Mouse (Mus musculus): ENCODE measurements around the gene 4931428F04Rik.
"Not testable (repeated sequence)": the region's sequence is repeated elsewhere in the genome, so short reads cannot be mapped to it uniquely, and the experiment has no call there.

The 4931428F04Rik gene

GRCm38 (mm10) chr8:105261326-105261980 is 28.2 kb downstream of the 4931428F04Rik start:
- no peak for DNase-seq (ENCODE audit: low read depth, low spot score)

DNA sequence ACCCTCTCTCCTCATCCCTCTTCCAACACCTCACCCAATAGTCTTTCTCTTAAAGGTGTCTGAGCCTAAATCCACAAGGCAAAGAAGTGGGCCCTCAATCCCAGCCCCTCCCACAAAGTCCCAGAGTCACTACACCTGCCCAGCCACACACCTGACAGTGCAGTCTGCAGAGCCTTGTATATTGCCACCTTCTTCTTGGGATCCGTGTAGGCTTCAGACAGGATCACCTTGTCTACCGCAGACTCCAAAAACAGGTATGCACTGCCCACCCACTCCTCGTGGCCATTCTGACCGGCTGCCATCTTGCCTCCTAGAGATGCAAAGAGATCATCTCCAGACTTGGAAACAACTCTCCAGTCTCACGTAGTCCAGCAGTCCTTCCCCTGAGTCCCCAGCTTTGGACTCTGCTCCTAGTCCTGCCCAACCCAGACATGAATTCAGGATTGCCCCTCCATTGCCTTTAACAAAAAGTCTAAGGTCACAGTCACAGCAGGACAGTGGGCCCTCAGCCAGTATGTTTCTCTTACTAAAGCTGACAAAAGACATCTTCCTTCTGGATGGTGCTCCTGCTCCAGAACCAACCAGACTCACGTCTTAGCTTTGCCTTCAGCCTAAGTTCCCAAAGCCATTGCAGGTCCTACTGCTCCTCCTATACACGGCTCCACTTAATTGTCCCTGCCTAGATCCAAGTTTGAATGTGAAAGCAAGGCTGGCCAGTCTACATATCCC is 29.1 kb downstream of the 4931428F04Rik start:
- DNase-seq (ENCODE audit: low read depth, low spot score): no peak

GRCm38 (mm10) chr8:105259721-105260320 is 29.8 kb downstream of the 4931428F04Rik start:
- no peak for DNase-seq (ENCODE audit: low read depth, low spot score)

DNA sequence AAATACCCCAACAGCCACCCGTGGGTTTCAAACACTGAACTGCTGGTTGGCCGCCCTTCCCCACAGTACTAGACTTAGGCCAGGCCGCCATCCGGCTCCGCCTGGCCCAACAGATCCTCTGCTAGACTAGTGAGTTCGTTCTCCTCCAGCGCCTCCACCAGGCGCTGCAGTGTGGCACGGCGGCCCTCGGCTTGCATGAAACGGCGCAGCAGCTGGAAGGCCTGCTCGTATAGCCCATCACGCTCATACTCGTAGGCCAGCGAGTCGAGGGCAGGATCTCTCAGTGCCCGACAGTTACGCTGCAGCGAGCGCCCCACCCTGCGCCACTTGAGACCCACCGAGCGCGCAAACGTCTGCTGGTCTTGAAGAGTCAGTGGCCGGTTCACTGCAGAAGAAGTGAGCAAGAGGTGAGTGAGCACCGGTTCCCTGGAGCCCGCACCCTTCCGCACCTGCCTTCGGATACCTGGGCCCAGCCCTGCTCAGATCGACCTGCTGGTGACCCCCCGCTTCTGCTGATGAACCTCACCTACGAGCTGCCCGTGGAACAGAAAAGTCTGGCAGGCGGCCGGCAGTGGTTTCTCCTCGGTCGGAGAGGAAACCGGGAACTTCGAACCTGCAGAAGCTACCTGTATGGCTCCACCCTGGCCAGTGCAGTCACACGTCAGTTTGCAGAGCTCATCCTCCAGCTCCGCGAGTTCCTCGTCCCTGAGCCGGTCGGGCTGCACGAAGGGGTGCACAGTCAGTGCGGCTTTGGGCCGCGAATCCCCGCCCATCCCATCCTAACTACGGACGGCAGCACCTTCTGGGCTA is 30.5 kb downstream of the 4931428F04Rik start:
- DNase-seq (ENCODE audit: low read depth, low spot score): no peak

DNA sequence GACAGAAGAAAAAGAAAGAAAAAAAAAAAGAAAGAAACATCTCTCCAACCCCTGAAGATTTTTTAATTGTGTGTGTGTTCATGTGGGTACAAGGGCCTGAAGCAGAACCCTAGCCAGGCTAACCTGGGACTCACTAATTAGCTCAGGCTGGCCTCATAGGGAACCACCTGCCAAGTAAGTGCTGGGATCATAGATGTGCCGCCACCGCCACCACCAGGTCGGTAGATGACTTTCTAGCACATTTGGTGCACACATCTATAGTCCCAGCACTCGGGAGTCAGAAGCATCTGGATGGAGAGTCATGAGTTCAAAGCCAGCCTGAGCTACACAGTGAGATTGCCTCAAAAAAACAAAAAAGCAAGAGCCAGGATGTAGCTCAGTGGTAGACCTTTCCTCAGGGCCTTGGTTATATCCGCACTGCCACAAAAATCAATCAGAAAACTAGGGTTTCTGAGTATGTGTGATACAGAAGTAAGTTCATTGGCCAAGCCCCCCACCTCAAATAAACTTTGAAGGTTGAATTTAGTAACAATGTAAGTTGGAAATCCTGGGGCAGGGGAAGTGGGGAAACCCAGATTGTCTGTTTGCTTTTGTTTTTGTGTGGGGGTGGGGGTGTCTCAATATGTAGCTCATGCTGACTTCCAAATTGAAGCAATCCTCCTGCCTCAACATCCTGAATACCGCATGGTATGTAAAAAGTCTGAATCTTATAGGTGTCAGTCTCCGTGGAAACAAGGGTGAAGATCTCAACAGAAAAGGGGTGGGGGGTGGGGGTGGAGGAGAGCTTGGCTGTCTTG is 32.1 kb downstream of the 4931428F04Rik start:
- DNase-seq (ENCODE audit: low read depth, low spot score): no peak

DNA sequence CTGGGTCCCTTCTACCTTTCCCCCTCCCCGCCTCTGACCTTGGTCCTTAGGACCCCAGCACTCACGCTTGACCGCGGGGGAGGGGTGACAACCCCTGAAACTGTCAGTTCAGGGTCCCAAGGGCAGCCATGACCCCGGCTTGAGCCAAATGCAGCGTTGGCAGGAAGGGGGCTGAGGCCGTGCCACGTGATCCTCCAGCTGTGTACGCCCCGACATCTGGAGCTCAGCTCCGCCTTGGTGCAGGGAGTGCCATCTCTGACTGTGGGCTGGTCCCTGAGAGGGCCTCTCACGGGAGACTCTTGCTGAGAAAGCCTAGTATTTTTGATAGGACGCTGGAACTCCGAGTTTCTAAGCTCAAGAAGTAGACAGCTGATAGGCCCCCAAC is 34.7 kb downstream of the 4931428F04Rik start, which contains the start of gene B3gnt9:
Gene B3gnt9 (minus strand): TSS at position 188 of the 385 bp plus-strand sequence.
- DNase-seq (ENCODE audit: low read depth, low spot score): no peak

DNA sequence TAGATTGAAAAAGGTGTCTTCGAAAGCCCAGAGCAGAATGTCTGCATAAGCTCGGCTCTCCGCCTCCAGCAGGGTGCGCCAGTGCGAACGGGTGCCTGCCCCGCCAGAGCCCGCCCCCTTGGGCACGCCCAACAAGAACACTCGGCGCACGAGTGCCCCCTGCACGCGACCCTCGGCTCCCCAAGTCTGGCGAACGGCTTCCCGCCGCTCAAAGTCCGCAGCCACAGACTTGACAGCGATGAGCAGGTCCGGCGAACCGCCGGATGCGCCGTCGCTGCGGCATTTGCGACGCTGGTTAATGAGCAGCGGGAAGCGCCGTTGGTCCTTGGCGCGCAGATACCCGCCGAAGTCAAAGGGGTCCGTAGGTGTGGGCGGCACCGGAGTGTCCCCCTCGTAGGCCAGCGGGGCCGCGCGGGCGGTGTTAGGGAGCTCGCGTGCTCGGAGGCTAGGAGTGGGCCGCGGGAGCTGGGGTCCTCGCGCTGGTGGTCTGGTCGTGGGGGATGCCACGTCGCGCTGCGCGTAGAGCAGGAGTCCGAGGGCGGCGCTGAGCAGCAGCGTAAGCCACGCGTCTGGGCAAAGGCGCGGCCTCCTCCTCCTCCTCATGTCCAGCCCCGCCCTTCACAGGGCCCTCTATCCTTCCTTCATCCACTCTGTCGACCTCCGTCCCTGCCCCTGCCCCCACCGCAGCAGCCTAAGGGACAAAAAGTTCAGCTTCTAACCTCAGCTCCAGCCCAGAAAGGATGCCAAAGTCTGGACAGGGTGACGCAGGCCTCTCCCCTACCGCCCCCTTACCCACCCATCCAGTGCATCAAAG is 35.3 kb downstream of the 4931428F04Rik start:
- peak; percentile 91 for DNase-seq (ENCODE audit: low read depth, low spot score)

DNA sequence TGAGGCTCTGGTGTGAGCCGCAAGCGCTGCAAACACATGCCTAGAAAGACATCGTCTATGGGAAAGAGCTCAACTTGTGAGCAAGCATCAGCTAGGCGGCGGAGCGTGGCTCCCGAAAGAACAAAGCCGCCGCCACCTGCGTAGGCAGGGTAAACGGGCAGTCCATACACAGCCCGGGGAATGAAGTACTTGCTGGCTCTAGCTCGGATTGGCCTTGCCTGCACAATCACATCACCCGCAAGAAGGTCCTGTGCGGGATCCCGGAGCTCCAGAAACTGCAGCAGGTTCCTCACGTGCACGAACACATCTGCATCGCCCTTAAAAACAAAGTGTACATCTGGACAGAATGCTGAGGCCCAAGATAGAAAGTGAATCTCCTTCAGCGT is 35.9 kb downstream of the 4931428F04Rik start:
- DNase-seq (ENCODE audit: low read depth, low spot score): no peak

DNA sequence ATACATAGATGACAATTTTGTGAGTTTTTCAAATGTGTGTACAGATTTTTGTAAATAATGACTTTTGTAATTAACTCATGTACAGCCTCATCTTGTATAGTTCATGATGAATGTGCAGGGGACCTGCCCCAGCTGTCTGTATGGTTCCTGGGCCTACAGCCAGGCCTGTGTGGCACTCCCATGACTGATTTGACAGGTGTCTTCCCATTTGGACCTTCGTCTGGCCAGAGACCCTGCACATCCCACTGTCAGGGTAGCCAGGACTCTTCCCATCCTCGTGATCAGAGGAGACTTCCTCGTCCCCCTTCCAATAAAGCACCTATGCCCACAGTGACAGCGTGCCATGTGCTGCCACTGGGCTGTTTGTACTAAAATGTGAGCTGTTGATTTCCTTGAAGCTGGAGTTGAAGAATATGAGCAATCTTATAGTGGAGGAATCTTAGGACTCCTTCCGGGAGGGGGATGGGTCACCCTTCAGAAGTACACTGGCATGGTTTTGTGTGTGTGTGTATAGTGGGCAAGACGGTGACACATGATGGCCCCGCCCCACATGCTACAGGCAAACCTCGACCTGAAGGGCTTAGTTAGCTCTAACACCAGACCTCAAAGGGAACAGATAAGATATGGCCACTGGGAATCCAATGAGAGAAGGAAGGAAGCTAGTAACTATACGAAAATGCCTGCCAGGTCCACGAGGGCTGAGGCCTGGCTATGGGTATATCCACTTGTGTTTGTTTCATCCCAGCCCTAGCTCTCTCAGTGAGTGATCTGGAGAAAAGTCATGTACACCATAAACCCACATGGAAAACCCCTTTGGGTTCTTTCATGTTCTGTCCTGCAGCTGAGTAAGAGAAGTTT is 36.8 kb downstream of the 4931428F04Rik start:
- no peak for DNase-seq (ENCODE audit: low read depth, low spot score)

DNA sequence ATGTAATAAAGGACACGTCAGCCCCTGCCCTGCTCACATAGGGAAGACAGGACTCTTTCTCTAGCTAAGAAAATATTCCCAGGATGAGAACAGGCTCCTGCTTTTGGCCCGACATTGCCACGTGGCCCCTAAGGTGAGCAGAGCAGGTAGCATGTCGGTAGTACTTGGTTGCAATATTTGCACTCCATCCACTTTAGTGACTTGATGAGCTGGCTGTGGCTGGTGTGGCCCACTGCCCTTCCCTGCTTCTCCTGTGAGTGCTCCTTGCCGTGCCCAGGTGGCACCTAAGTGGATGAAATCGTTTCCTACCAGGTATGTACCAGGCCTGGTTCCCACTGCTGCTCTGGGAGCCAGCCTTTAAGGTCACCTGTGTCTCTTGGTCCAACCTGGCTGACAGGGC is 37.7 kb downstream of the 4931428F04Rik start:
- no peak for DNase-seq (ENCODE audit: low read depth, low spot score)

- no peak for DNase-seq (ENCODE audit: low read depth, low spot score)
Observed at GRCm38 (mm10) chr8:105241016-105241415, 48.6 kb downstream of the 4931428F04Rik start.

GRCm38 (mm10) chr8:105237442-105238142 is 52.1 kb downstream of the 4931428F04Rik start:
- DNase-seq (ENCODE audit: low read depth, low spot score): no peak

- DNase-seq (ENCODE audit: low read depth, low spot score): no peak
Observed at GRCm38 (mm10) chr8:105235206-105235605, 54.5 kb downstream of the 4931428F04Rik start.

DNA sequence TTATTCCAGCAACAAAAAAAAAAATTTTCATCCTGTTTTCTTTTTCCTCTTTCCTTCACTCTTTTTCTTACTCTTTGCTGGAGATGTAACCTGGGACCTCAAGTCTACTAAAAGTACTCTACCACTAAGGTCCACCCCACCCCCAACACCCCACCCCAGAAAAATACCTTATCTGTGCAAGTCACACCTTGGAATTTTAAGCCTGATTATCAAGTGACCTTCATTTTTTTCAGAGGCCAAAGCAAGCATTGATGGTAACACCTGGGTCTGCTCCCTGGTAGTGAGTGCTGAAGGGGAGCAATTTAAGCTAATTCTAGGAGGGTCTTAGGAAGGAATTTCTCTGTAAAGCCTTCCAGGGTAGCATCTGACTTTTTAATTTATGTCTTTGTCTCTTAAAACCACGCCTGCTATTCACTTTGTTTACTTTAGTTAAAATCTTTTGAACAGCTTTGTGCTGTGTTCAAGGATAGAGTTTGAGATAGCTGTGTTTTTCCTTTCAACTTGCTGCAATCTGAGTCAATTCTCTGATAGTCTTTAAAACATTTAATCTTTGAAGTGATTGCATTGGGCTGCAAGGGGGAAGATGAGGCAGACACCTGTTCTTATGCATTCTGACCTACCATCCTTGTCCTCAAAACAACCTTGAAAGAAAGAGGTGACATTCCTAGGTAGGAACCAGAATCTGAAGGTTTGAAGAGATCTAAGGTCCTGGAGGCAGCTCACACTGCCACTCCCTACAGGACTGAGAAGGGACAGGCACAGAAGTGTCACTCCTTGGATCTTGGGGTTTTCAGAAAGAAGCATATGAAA is 56.3 kb downstream of the 4931428F04Rik start:
- no peak for DNase-seq (ENCODE audit: low read depth, low spot score)

DNA sequence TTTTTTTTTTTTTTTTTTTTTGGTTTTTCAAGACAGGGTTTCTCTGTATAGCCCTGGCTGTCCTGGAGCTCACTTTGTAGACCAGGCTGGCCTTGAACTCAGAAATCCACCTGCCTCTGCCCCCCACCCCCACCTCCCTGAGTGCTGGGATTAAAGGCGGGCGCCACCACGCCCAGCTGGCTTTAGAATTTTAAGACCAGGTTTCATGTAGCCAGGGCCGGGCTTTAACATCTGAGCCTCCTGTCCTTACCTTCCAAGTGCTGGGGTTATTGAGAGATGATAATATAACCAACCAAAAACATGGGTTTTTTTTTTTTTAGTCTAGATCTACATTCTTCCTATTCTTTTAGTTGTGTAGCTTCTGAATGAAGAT is 57.4 kb downstream of the 4931428F04Rik start:
- not testable (repeated sequence) for DNase-seq (ENCODE audit: low read depth, low spot score)

- DNase-seq (ENCODE audit: low read depth, low spot score): no peak
Observed at GRCm38 (mm10) chr8:105231503-105232320, 58.0 kb downstream of the 4931428F04Rik start.

All from WW6 (cell line).